Comparison of ENCODE assay signal across 26 mouse cellular contexts in genomic region chr5:136636476-136636875, GRCm38 (mm10). TPM values are rescaled to one million over a fixed set of nuclear protein-coding genes. Genes with fewer than 3 reads are reported as not detected.
DNase-seq lines count a peak whose midpoint lies in the region; ATAC-seq and TF ChIP-seq lines count a peak whose summit lies in the region.
"Had no signal": no experiment of that assay in that cellular context is flagged by ENCODE, and none has a peak within 500 bp of the region (broad histone marks: within the 10 kb centered on the region; RNA-seq: fewer than 3 reads in every experiment).

No protein-coding gene starts in this region.

- H3K4me3 ChIP-seq in midbrain, embryonic 11.5 days (ENCODE audit: low read depth, low read length), result no peak overlapping the region
- no peak overlapping the region for H3K4me3 ChIP-seq in midbrain, postnatal 0 days (ENCODE audit: low read depth, low read length)
- no peak overlapping the region for H3K4me3 ChIP-seq in cerebellum, adult 2 months (replicated peaks; ENCODE audit: insufficient read depth, low read depth, low read length)
- H3K4me3 ChIP-seq: embryonic facial prominence, embryonic 10.5 days; embryonic facial prominence, embryonic 12.5 days; forebrain, embryonic 13.5 days; forebrain, embryonic 15.5 days had no signal

- H3K36me3 ChIP-seq in midbrain, embryonic 11.5 days (ENCODE audit: control insufficient read depth, insufficient read depth, low read length), result no peaks in the 10 kb centered on the region
- no peaks in the 10 kb centered on the region for H3K36me3 ChIP-seq in midbrain, postnatal 0 days (ENCODE audit: insufficient read depth, low read length)
- H3K36me3 ChIP-seq: embryonic facial prominence, embryonic 10.5 days; embryonic facial prominence, embryonic 12.5 days; forebrain, embryonic 15.5 days had no signal

- no peak overlapping the region for H3K4me2 ChIP-seq in midbrain, embryonic 11.5 days
- H3K4me2 ChIP-seq in midbrain, postnatal 0 days (ENCODE audit: low read depth, low read length, poor library complexity, severe bottlenecking), result no peak overlapping the region
- H3K4me2 ChIP-seq: embryonic facial prominence, embryonic 12.5 days; forebrain, embryonic 13.5 days; forebrain, embryonic 15.5 days had no signal

- no peak for TF ChIP-seq CTCF in midbrain, postnatal 0 days (IDR thresholded peaks at IDR 0.05)
- no peak for TF ChIP-seq CTCF in cerebellum, adult 2 months (IDR thresholded peaks at IDR 0.05; ENCODE audit: borderline replicate concordance, insufficient read depth, low read depth, low read length)

- no peak for TF ChIP-seq POLR2A in cerebellum, adult 2 months (IDR thresholded peaks at IDR 0.05; ENCODE audit: borderline replicate concordance, insufficient read depth, low read length)

- H3K27ac ChIP-seq in midbrain, embryonic 11.5 days (ENCODE audit: low read depth, low read length), result no peak overlapping the region
- H3K27ac ChIP-seq in midbrain, postnatal 0 days (ENCODE audit: low read depth, low read length), result no peak overlapping the region
- H3K27ac ChIP-seq in cerebellum, adult 2 months (ENCODE audit: insufficient read depth, low read length), result no peak overlapping the region
- H3K27ac ChIP-seq: embryonic facial prominence, embryonic 10.5 days; embryonic facial prominence, embryonic 12.5 days; forebrain, embryonic 13.5 days; forebrain, embryonic 15.5 days had no signal

- 56% methylated on average over 1 of the region's 1 CpGs for WGBS in midbrain, embryonic 11.5 days
- WGBS in midbrain, postnatal 0 days, result 40% methylated on average over 1 of the region's 1 CpGs
- WGBS in cerebellum, adult 2 months, result 69% methylated on average over 1 of the region's 1 CpGs

- ATAC-seq in midbrain, embryonic 11.5 days (ENCODE audit: low FRiP score), result no peak
- ATAC-seq in midbrain, postnatal 0 days (ENCODE audit: low FRiP score), result no peak
- ATAC-seq: CD4-positive, CD25-positive, alpha-beta regulatory T cell, adult 4 months; forebrain, embryonic 13.5 days; forebrain, embryonic 15.5 days; forebrain, postnatal 0 days had no signal

- no peaks in the 10 kb centered on the region for H3K9me3 ChIP-seq in midbrain, embryonic 11.5 days (ENCODE audit: control insufficient read depth, low read length)
- H3K9me3 ChIP-seq in midbrain, postnatal 0 days (ENCODE audit: low read length), result no peaks in the 10 kb centered on the region
- H3K9me3 ChIP-seq: embryonic facial prominence, embryonic 10.5 days; embryonic facial prominence, embryonic 12.5 days; forebrain, embryonic 13.5 days; forebrain, embryonic 15.5 days had no signal

- no peak overlapping the region for H3K9ac ChIP-seq in midbrain, embryonic 11.5 days (ENCODE audit: low read length)
- no peak overlapping the region for H3K9ac ChIP-seq in midbrain, postnatal 0 days (replicated peaks; ENCODE audit: low read length, poor library complexity, severe bottlenecking)
- H3K9ac ChIP-seq: embryonic facial prominence, embryonic 12.5 days; forebrain, embryonic 13.5 days; forebrain, embryonic 15.5 days; forebrain, postnatal 0 days had no signal

- peak; percentile 26 for DNase-seq in midbrain, embryonic 11.5 days (ENCODE audit: low spot score, missing footprints)
- DNase-seq in midbrain, postnatal 0 days (ENCODE audit: low spot score), result no peak
- DNase-seq in ZHBTc4 (ENCODE audit: low read depth, low spot score), result peak; percentile 69
- DNase-seq in neural tube, embryonic 10.5 days (ENCODE audit: extremely low spot score, low spot score), result no peak
- DNase-seq in cerebellum, adult 2 months, result no peak
- DNase-seq: adrenal gland, adult 2 months; adrenal gland, postnatal 10 days; adrenal gland, postnatal 25 days; B cell, adult 2 months; cerebellum, adult 11 months; cerebellum, adult 18-20 months; cerebellum, adult 9-10 months; cerebellum, postnatal 10 days; cerebellum, postnatal 25 days; forebrain, postnatal 0 days had no signal

- no peaks in the 10 kb centered on the region for H3K27me3 ChIP-seq in midbrain, embryonic 11.5 days (ENCODE audit: control insufficient read depth, insufficient read depth, low read length)
- no peaks in the 10 kb centered on the region for H3K27me3 ChIP-seq in midbrain, postnatal 0 days (ENCODE audit: insufficient read depth, low read length)
- no peaks in the 10 kb centered on the region; the same call in 1 of the 2 replicates for H3K27me3 ChIP-seq in cerebellum, adult 2 months (ENCODE audit: control insufficient read depth, insufficient read depth, low read length)
- H3K27me3 ChIP-seq: embryonic facial prominence, embryonic 12.5 days; forebrain, embryonic 13.5 days; forebrain, embryonic 15.5 days had no signal

- H3K4me1 ChIP-seq in midbrain, embryonic 11.5 days (ENCODE audit: control insufficient read depth, insufficient read depth, low read length), result no peaks in the 10 kb centered on the region
- H3K4me1 ChIP-seq in midbrain, postnatal 0 days (ENCODE audit: insufficient read depth, low read length), result no peaks in the 10 kb centered on the region
- no peaks in the 10 kb centered on the region for H3K4me1 ChIP-seq in cerebellum, adult 2 months (ENCODE audit: control insufficient read depth, insufficient read depth, low read length)
- H3K4me1 ChIP-seq: embryonic facial prominence, embryonic 12.5 days had no signal

RNA-seq across cellular contexts. Expression of gene Myl10, which starts 56.5 kb away (rescaled TPM):
- polyA plus RNA-seq in midbrain, embryonic 11.5 days (2014; fragmentation: Nextera tagmentation; extraction: Ambion mirVana), result not detected in 2 replicates
- not detected in 2 replicates for total RNA-seq in midbrain, postnatal 0 days (2014; rRNA removed)
- polyA plus RNA-seq in midbrain, postnatal 0 days (2015; fragmentation: Nextera tagmentation; extraction: Ambion mirVana), result not detected in 2 replicates
- not detected in 2 replicates for polyA plus RNA-seq in cerebellum, adult 2 months (2012; rRNA removed)
- total RNA-seq: adrenal gland, adult 2 months; adrenal gland, postnatal 10 days; adrenal gland, postnatal 25 days; CH12.LX; ES-E14; forebrain, postnatal 0 days had no signal
- polyA plus RNA-seq: adrenal gland, adult 2 months; brain, embryonic 14.5 days; cortical plate, adult 2 months; embryonic facial prominence, embryonic 10.5 days; embryonic facial prominence, embryonic 12.5 days; embryonic facial prominence, embryonic 14.5 days; forebrain, embryonic 11.5 days; forebrain, embryonic 13.5 days; forebrain, embryonic 15.5 days; forebrain, postnatal 0 days had no signal

Comparison
In these comparisons a context has a peak if more than half of its experiments do, and no peak if none do; other contexts are left out.
1. DNase-seq: peak in midbrain, embryonic 11.5 days (single experiment) and ZHBTc4 (single experiment); none in midbrain, postnatal 0 days (single experiment), neural tube, embryonic 10.5 days (single experiment) and cerebellum, adult 2 months (0 of 2).